Mouse (Mus musculus) G1E-ER4 (cell line): ENCODE measurements around the gene Tpcn2. TPM values are rescaled to one million over a fixed set of nuclear protein-coding genes. Genes with fewer than 3 reads are reported as not detected.

ENCODE experiments used
- GATA1 ChIP-seq: IDR thresholded peaks from one replicate; pipeline ENCODE4 v1.8.0; 2012; ENCODE audit warnings: low read length, inconsistent platforms
- polyA plus RNA-seq: library from polyadenylated mRNA; stranded (reverse); fragments of >175 nt; gene quantifications from 2 replicates; pipeline ENCODE4 v1.2.3, GENCODE M21; 2012

Gene Tpcn2
- polyA plus RNA-seq, 1 experiment: 3.7 TPM

GRCm38 (mm10) chr7:145226641-145227040, 57.2 kb downstream of the Tpcn2 start:
- TF ChIP-seq GATA1: no peak

GRCm38 (mm10) chr7:145225626-145226025, 58.2 kb downstream of the Tpcn2 start:
- no peak for TF ChIP-seq GATA1

- no peak for TF ChIP-seq GATA1
These were observed 61.7 kb downstream of the Tpcn2 start for GRCm38 (mm10) chr7:145221841-145222689.

GRCm38 (mm10) chr7:145221346-145221745, 62.5 kb downstream of the Tpcn2 start:
- no peak for TF ChIP-seq GATA1

GRCm38 (mm10) chr7:145219420-145219831, 64.4 kb downstream of the Tpcn2 start:
- no peak for TF ChIP-seq GATA1

GRCm38 (mm10) chr7:145216591-145216990, 67.2 kb downstream of the Tpcn2 start:
- TF ChIP-seq GATA1: no peak

GRCm38 (mm10) chr7:145215476-145215875, 68.3 kb downstream of the Tpcn2 start:
- TF ChIP-seq GATA1: no peak

- no peak for TF ChIP-seq GATA1
These were observed 71.8 kb downstream of the Tpcn2 start for GRCm38 (mm10) chr7:145211680-145212659.

- TF ChIP-seq GATA1: no peak
These were observed 73.2 kb downstream of the Tpcn2 start for GRCm38 (mm10) chr7:145210477-145211070.

- no peak for TF ChIP-seq GATA1
These were observed 75.8 kb downstream of the Tpcn2 start, which contains the start of gene 1810010D01Rik for GRCm38 (mm10) chr7:145208006-145208405. TSS of gene 1810010D01Rik (minus strand) at chr7:145208119.

GRCm38 (mm10) chr7:145206801-145207200, 77.0 kb downstream of the Tpcn2 start:
- TF ChIP-seq GATA1: no peak

- no peak for TF ChIP-seq GATA1
These were observed 77.7 kb downstream of the Tpcn2 start for GRCm38 (mm10) chr7:145206056-145206610.

- no peak for TF ChIP-seq GATA1
These were observed 78.4 kb downstream of the Tpcn2 start for GRCm38 (mm10) chr7:145205363-145205902.

GRCm38 (mm10) chr7:145199711-145200110, 84.1 kb downstream of the Tpcn2 start:
- TF ChIP-seq GATA1: no peak

- no peak for TF ChIP-seq GATA1
These were observed 85.5 kb downstream of the Tpcn2 start for GRCm38 (mm10) chr7:145198223-145198714.

- TF ChIP-seq GATA1: no peak
These were observed 86.1 kb downstream of the Tpcn2 start for GRCm38 (mm10) chr7:145197711-145198110.
